Mouse (Mus musculus) liver, adult 2 months (tissue): ENCODE data around the gene Rpl4. TPM values are rescaled to one million over a fixed set of nuclear protein-coding genes. Genes with fewer than 3 reads are reported as not detected.
"Not testable (repeated sequence)": the region's sequence is repeated elsewhere in the genome, so short reads cannot be mapped to it uniquely, and the experiment has no call there.

Experiments
- DNase-seq: peaks from one replicate; pipeline ENCODE4 v3.0.0-alpha.2; 2011; ENCODE audit warnings: low read depth, low spot score; ENCODE audit errors: extremely low read depth
- H3K27ac ChIP-seq: fragments of 200-500 bp; replicated peaks from 2 replicates; pipeline ENCODE4 v1.5.1; 2012; ENCODE audit warnings: low read depth, mild to moderate bottlenecking, control low read depth, inconsistent platforms, low read length; ENCODE audit not compliant: insufficient read depth
- H3K27me3 ChIP-seq: fragments of 200-500 bp; 2 replicates; pipeline ENCODE4 v1.6.1; 2012; ENCODE audit warnings: mild to moderate bottlenecking, moderate library complexity, low read length, inconsistent platforms; ENCODE audit not compliant: control insufficient read depth, insufficient read depth
- H3K36me3 ChIP-seq: fragments of 200-500 bp; 2 replicates; pipeline ENCODE4 v1.6.1; 2012; ENCODE audit warnings: low read length, inconsistent platforms; ENCODE audit not compliant: control insufficient read depth, insufficient read depth
- H3K4me1 ChIP-seq: fragments of 200-500 bp; 2 replicates; pipeline ENCODE4 v1.6.1; 2011; ENCODE audit warnings: low read length; ENCODE audit not compliant: control insufficient read depth, insufficient read depth
- H3K4me3 ChIP-seq: fragments of 200-500 bp; 2 replicates; pipeline ENCODE4 v1.5.1; 2011; ENCODE audit warnings: low read depth, mild to moderate bottlenecking, control low read depth, low read length, moderate library complexity; ENCODE audit not compliant: insufficient read depth
- H3K79me2 ChIP-seq: fragments of 200-500 bp; 2 replicates; pipeline ENCODE4 v1.6.1; 2012; ENCODE audit warnings: inconsistent platforms, mild to moderate bottlenecking, low read length, moderate library complexity; ENCODE audit not compliant: control insufficient read depth, insufficient read depth
- H3K9ac ChIP-seq: fragments of 200-500 bp; 2 replicates; pipeline ENCODE4 v1.6.1; 2012; ENCODE audit warnings: low read depth, mild to moderate bottlenecking, control low read depth, inconsistent platforms, low read length
- CTCF ChIP-seq: fragments of 200-500 bp; IDR thresholded peaks from 2 replicates; pipeline ENCODE4 v1.5.1; 2011; ENCODE audit warnings: low read depth, low read length, control low read depth
- POLR2A ChIP-seq: fragments of 200-500 bp; IDR thresholded peaks from 2 replicates; pipeline ENCODE4 v1.6.1; 2011; ENCODE audit warnings: low read length, control low read depth; ENCODE audit not compliant: insufficient read depth; ENCODE audit errors: extremely low read depth
- WGBS: fragments of 180-500 bp; shearing (Covaris S2); methylation state at CpG from one replicate; pipeline ENCODE4 v1.1.7; 2018; 5-methylcytosine and 5-hydroxymethylcytosine counted together
- polyA plus RNA-seq: library from polyadenylated mRNA; depleted of rRNA; stranded (reverse); fragments of >200 nt; gene quantifications from 2 replicates; pipeline ENCODE4 v1.2.3, GENCODE M21; 2012
- total RNA-seq: library from RNA; depleted of rRNA; stranded (reverse); fragments of >200 nt; gene quantifications from 2 replicates; pipeline ENCODE4 v1.2.3, GENCODE M21; 2014

The Rpl4 gene
- total and polyA plus RNA-seq, 2 experiments, result 250 to 401 TPM

DNA sequence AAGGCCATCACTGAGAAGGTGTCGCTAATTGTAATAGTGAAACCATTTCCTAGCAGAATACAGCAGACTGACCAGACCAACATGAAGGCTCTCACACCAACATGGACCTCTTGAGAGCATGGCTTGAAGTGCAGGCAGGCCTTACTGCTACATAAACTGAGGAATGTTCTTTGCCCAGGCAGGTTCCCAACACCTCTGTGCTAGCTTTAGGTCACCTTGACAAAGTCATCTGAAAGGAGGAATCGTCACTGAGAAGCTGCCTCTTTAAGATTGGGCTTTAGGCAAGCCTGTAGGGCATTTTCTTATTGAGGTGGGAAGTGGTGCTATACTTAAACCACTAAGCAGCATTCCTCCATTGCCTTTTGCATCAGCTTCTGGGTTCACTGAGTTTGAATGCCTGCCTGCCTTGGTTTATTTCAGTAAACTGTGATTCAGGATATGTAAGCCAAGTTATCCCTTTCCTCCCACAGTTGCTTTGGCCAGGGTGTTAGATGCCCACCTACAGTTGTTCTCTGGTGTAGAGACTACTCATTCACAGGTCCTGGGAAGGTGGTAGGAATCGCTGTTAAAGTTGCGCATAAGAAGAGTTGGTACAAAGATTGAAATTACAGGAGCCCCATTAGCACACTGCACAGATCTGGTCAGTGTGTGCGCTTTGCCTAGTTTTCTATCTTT is 11.1 kb downstream of the Rpl4 start:
- TF ChIP-seq CTCF (no peak), POLR2A (no peak)
- 0 out of 2 replicates have a peak, but pooled peaks cover 4% of the 10 kb centered on the region for H3K79me2 ChIP-seq
- H3K4me3 ChIP-seq, result no peak overlapping the region
- no peaks in the 10 kb centered on the region for H3K27me3 ChIP-seq
- H3K4me1 ChIP-seq, result peaks cover 5% of the 10 kb centered on the region; the same call in 1 of the 2 replicates
- no peak for DNase-seq
- no peak overlapping the region for H3K9ac ChIP-seq
- 93% methylated on average over 5 of the region's 5 CpGs for WGBS
- peaks cover 24% of the 10 kb centered on the region for H3K36me3 ChIP-seq
- H3K27ac ChIP-seq, result no peak overlapping the region

GRCm38 (mm10) chr9:64193879-64194278 is 20.7 kb downstream of the Rpl4 start:
- no peak overlapping the region for H3K27ac ChIP-seq
- TF ChIP-seq CTCF, result no peak
- TF ChIP-seq POLR2A, result no peak
- no peaks in the 10 kb centered on the region for H3K79me2 ChIP-seq
- H3K4me3 ChIP-seq, result no peak overlapping the region
- H3K9ac ChIP-seq, result no peak overlapping the region
- WGBS, result 74% methylated on average over 1 of the region's 1 CpGs
- no peaks in the 10 kb centered on the region for H3K4me1 ChIP-seq
- no peak for DNase-seq
- no peaks in the 10 kb centered on the region for H3K27me3 ChIP-seq
- peaks cover 34% of the 10 kb centered on the region for H3K36me3 ChIP-seq

DNA sequence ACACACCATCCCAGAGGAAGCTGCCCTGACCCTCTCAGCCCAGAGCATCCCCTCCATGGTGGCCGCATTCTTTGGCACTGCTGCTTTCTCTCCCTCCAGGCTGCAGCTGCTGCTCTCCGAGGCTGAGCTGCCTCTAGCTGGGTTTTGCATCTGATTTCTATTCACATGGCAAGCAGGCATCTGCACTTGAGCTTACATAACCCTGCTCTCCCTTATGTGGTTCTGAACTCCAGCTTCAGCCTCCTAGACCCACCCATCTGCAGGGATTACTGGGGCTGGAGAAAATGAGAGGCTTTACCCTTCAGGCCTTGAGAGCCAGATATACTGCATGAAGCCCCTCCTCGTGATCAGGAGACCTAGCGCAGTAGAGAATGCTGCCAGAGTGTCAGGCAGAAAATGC is 22.4 kb downstream of the Rpl4 start:
- Histone ChIP-seq H3K9ac (no peak overlapping the region), H3K79me2 (no peaks in the 10 kb centered on the region), H3K4me3 (no peak overlapping the region), H3K27me3 (no peaks in the 10 kb centered on the region), H3K36me3 (peaks cover 35% of the 10 kb centered on the region), H3K4me1 (no peaks in the 10 kb centered on the region), H3K27ac (no peak overlapping the region)
- no peak for TF ChIP-seq CTCF
- TF ChIP-seq POLR2A, result no peak
- WGBS, result 94% methylated on average over 4 of the region's 4 CpGs
- no peak for DNase-seq

DNA sequence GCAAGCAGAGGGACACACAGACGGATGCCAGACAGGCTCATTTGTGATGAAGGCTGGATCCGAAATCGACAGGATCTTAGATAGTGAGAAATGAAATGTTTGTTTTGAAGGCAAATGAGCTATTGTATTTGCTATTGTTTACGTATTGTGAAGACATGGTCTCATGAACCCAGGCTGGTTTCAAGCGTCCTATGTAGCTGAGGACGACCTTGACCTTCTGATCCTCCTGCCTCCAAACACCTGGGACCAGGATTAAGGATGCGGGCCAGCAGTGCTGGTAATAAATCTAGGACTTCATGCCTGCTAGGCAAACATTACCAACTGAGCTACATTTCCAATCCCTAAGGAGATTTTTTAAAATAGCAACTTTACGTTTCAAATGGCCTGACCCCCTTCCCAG is 24.3 kb downstream of the Rpl4 start:
- Histone ChIP-seq H3K36me3 (peaks cover 32% of the 10 kb centered on the region), H3K4me1 (no peaks in the 10 kb centered on the region), H3K9ac (no peak overlapping the region), H3K79me2 (no peaks in the 10 kb centered on the region), H3K4me3 (no peak overlapping the region), H3K27ac (no peak overlapping the region), H3K27me3 (no peaks in the 10 kb centered on the region)
- TF ChIP-seq CTCF (no peak), POLR2A (no peak)
- DNase-seq, result no peak
- 93% methylated on average over 8 of the region's 8 CpGs for WGBS

- over 99% methylated on average over 5 of the region's 5 CpGs for WGBS
- no peak overlapping the region for H3K27ac ChIP-seq
- H3K4me3 ChIP-seq, result no peak overlapping the region
- H3K79me2 ChIP-seq, result no peaks in the 10 kb centered on the region
- no peaks in the 10 kb centered on the region for H3K4me1 ChIP-seq
- TF ChIP-seq CTCF, result no peak
- no peak for TF ChIP-seq POLR2A
- no peak overlapping the region for H3K9ac ChIP-seq
- H3K27me3 ChIP-seq, result no peaks in the 10 kb centered on the region
- no peak for DNase-seq
- peaks cover 28% of the 10 kb centered on the region for H3K36me3 ChIP-seq
Observed at GRCm38 (mm10) chr9:64198068-64198762, 25.0 kb downstream of the Rpl4 start.

DNA sequence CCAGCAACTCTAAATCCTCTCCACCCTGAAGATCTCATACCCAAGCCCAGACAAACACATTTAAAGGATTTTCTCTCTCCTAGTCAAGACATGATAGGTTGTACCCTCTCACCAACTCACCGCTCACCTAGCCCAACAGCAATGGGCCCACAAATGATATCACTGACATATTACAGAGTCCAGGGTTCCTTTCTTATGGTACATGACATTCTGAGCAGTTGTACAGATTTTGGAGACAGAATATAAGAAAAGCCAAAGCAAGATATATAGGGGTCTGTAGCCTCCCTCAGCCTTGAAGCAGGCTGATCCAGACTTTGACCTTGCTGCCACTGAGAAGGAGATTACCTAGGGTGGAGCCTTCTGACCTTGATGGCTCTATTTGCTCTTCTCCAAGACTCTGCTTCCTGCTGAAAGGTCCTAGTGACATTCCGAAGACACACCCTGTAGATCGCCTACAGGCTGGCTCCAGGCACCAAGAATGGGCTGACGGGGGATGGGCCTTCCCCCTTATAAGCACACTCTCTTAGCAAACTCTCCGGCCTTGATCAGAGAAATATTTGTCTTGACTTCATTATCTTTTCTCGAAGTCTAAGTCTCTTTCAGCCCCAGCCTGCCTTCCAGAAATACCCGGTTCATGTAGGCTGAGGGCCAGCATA is 25.7 kb downstream of the Rpl4 start:
- H3K4me3 ChIP-seq, H3K79me2 ChIP-seq, H3K4me1 ChIP-seq, H3K27ac ChIP-seq, DNase-seq, H3K27me3 ChIP-seq, H3K9ac ChIP-seq: not testable (repeated sequence)
- peaks cover 22% of the 10 kb centered on the region for H3K36me3 ChIP-seq
- WGBS, result 90% methylated on average over 7 of the region's 7 CpGs
